Mouse (Mus musculus) left cerebral cortex, postnatal 10 days (tissue): Measurements from ENCODE around the gene Plcb3. TPM values are rescaled to one million over a fixed set of nuclear protein-coding genes. Genes with fewer than 3 reads are reported as not detected.

ENCODE experiments used
- DNase-seq, 2 experiments: peaks; one replicate each; pipeline ENCODE4 v3.0.0; 2021 to 2022; ENCODE audit warnings: low spot score in 2 of 2, mixed read lengths in 1 of 2; ENCODE audit errors: extremely low spot score in 1 of 2
- intact Hi-C: fragments of 180-260 bp; cut with DNase I; formaldehyde crosslinking; loops from one replicate; pipeline ENCODE4 v1.15.1; 2025
- total RNA-seq, 2 experiments: library from RNA; stranded (reverse); gene quantifications; 2 replicates each; pipeline ENCODE4 v1.2.3; 2021

Plcb3 gene
- 10 to 100 TPM; 11.2 to 11.6 TPM for total RNA-seq

- peak; percentile 81 to 87 for DNase-seq
- intact Hi-C loops: loop anchor here (5.0 kb wide), 1 partner anchor 34 kb away; the partner anchor contains the start of genes Bad and Gpr137
Measured at GRCm38 (mm10) chr19:6975537-6976521, at the start of gene Plcb3. TSS of gene Plcb3 (minus strand) at chr19:6976470.

- DNase-seq: peak in 1 of 2 experiments; percentile 53
- intact Hi-C loops: loop anchor here (10.0 kb wide), 1 partner anchor 95 kb away; the partner anchor contains the start of genes Catsperz and Esrra
Measured at GRCm38 (mm10) chr19:7020224-7020641, 44.0 kb upstream of the Plcb3 start.

- DNase-seq: peak in 1 of 2 experiments; percentile 63
- intact Hi-C loops: no loop called here
Measured at GRCm38 (mm10) chr19:7019191-7019590, 42.9 kb upstream of the Plcb3 start, which contains the start of gene Fermt3. TSS of gene Fermt3 (minus strand) at chr19:7019469.

- intact Hi-C loops: no loop called here
Measured at GRCm38 (mm10) chr19:7018546-7018945, 42.3 kb upstream of the Plcb3 start.

GRCm38 (mm10) chr19:7017541-7018457 is 41.5 kb upstream of the Plcb3 start:
- intact Hi-C loops: no loop called here
- no peak for DNase-seq

More at GRCm38 (mm10) chr19:7018546-7018945, 42.3 kb upstream of the Plcb3 start:
- no peak for DNase-seq

GRCm38 (mm10) chr19:7014481-7015135 is 38.3 kb upstream of the Plcb3 start:
- DNase-seq: no peak
- intact Hi-C loops: no loop called here

- DNase-seq: no peak
- intact Hi-C loops: no loop called here
Measured at GRCm38 (mm10) chr19:7013984-7014383, 37.7 kb upstream of the Plcb3 start.

- intact Hi-C loops: no loop called here
- no peak for DNase-seq
Measured at GRCm38 (mm10) chr19:7012426-7012825, 36.2 kb upstream of the Plcb3 start.

- no peak for DNase-seq
- intact Hi-C loops: no loop called here
Measured at GRCm38 (mm10) chr19:7006892-7007593, 30.8 kb upstream of the Plcb3 start.

GRCm38 (mm10) chr19:6999360-7000063 is 23.2 kb upstream of the Plcb3 start:
- intact Hi-C loops: no loop called here
- DNase-seq: no peak

GRCm38 (mm10) chr19:6997721-6998290 is 21.5 kb upstream of the Plcb3 start:
- intact Hi-C loops: no loop called here
- peak in 1 of 2 experiments; percentile 19 for DNase-seq

GRCm38 (mm10) chr19:6996006-6996405 is 19.7 kb upstream of the Plcb3 start, which contains the start of the genes Nudt22 and Trpt1:
TSS of gene Nudt22 (minus strand) at chr19:6996117.
TSS of gene Trpt1 (plus strand) at chr19:6996131.
- DNase-seq: peak; percentile 75 to 92
- intact Hi-C loops: no loop called here

- no peak for DNase-seq
- intact Hi-C loops: no loop called here
Measured at GRCm38 (mm10) chr19:6995255-6995991, 19.2 kb upstream of the Plcb3 start.

GRCm38 (mm10) chr19:6994489-6994888 is 18.2 kb upstream of the Plcb3 start:
- intact Hi-C loops: no loop called here
- DNase-seq: no peak

GRCm38 (mm10) chr19:6994002-6994401 is 17.7 kb upstream of the Plcb3 start:
- DNase-seq: no peak
- intact Hi-C loops: no loop called here

GRCm38 (mm10) chr19:6993011-6993770 is 16.9 kb upstream of the Plcb3 start:
- intact Hi-C loops: no loop called here
- no peak for DNase-seq
